8 mouse cellular contexts compared by ENCODE assay signal in genomic region chr7:141434464-141434863, GRCm38 (mm10). TPM values are rescaled to one million over a fixed set of nuclear protein-coding genes. Genes with fewer than 3 reads are reported as not detected.
A peak's percentile ranks its signal among the peaks of the same experiment; 100 is the strongest.
DNase-seq lines count a peak whose midpoint lies in the region; ATAC-seq and TF ChIP-seq lines count a peak whose summit lies in the region.

No protein-coding gene starts in this region.

- 17% methylated on average over 8 of the region's 8 CpGs for WGBS in hindbrain, embryonic 10.5 days
- 11% methylated on average over 8 of the region's 8 CpGs for WGBS in neural tube, embryonic 12.5 days

- H3K27ac ChIP-seq in CH12.LX (ENCODE audit: insufficient read depth, low read depth), result no peak overlapping the region
- H3K27ac ChIP-seq in hindbrain, embryonic 10.5 days, result peak overlapping the region; percentile 87
- H3K27ac ChIP-seq in neural tube, embryonic 12.5 days, result peak overlapping the region; percentile 57; the same call in 1 of the 2 replicates

- H3K27me3 ChIP-seq in CH12.LX (replicated peaks), result no peaks in the 10 kb centered on the region
- no peaks in the 10 kb centered on the region for H3K27me3 ChIP-seq in hindbrain, embryonic 10.5 days (ENCODE audit: insufficient read depth, poor library complexity, severe bottlenecking)
- H3K27me3 ChIP-seq in neural tube, embryonic 12.5 days (replicated peaks), result no peaks in the 10 kb centered on the region

- in situ Hi-C loops in CH12.LX (cut with MboI; ENCODE audit: low pct_ligation_motif_present, low pct_unique_long_range_greater_than_20kb, low sequenced_read_pairs), result no loop called here

- TF ChIP-seq POLR2A in CH12.LX (IDR thresholded peaks at IDR 0.05; ENCODE audit: low read depth, low read length), result no peak

- peak; percentile 88 for DNase-seq in cerebellum, adult 11-12 months
- peak; percentile 65 for DNase-seq in CH12.LX (ENCODE audit: extremely low read depth)
- peak; percentile 76 for DNase-seq in embryo, embryonic 10.5 days (ENCODE audit: low spot score)
- DNase-seq in hindbrain, embryonic 10.5 days (ENCODE audit: low spot score), result peak; percentile 54
- DNase-seq in left cerebral cortex, postnatal 4 days, result peak; percentile 44
- no peak for DNase-seq in c-Kit-positive CD71-positive TER-119-positive erythroid progenitor cells, embryonic 14.5 days (ENCODE audit: low spot score)

- peaks cover 17 to 35% of the 10 kb centered on the region in 2 experiments for H3K4me1 ChIP-seq in CH12.LX (ENCODE audit: control insufficient read depth in 1 of 2, insufficient read depth in 2 of 2)
- H3K4me1 ChIP-seq in hindbrain, embryonic 10.5 days (replicated peaks), result peaks cover 74% of the 10 kb centered on the region
- H3K4me1 ChIP-seq in neural tube, embryonic 12.5 days, result peaks cover 55% of the 10 kb centered on the region

- H3K79me2 ChIP-seq in CH12.LX (replicated peaks; ENCODE audit: control insufficient read depth, extremely low read depth, insufficient read depth, poor library complexity, severe bottlenecking), result peaks cover 12% of the 10 kb centered on the region

- peak overlapping the region; percentile 50 to 65 (median 55) for H3K4me3 ChIP-seq in CH12.LX (replicated peaks in 1 of 3; ENCODE audit: low read depth in 2 of 3, low read length in 2 of 3, poor library complexity in 1 of 3)
- H3K4me3 ChIP-seq in hindbrain, embryonic 10.5 days, result peak overlapping the region; percentile 61
- H3K4me3 ChIP-seq in neural tube, embryonic 12.5 days, result peak overlapping the region; percentile 49

- no peak for TF ChIP-seq RAD21 in CH12.LX (IDR thresholded peaks at IDR 0.05; ENCODE audit: low read depth, low read length)

- peaks cover 56 to 65% of the 10 kb centered on the region in 2 experiments for H3K36me3 ChIP-seq in CH12.LX (replicated peaks in 1 of 2; ENCODE audit: control insufficient read depth in 1 of 2, insufficient read depth in 1 of 2, low read length in 1 of 2)
- H3K36me3 ChIP-seq in hindbrain, embryonic 10.5 days, result peaks cover 52% of the 10 kb centered on the region
- peaks cover 48% of the 10 kb centered on the region for H3K36me3 ChIP-seq in neural tube, embryonic 12.5 days

- dilution Hi-C loops in CH12.LX (cut with MboI; ENCODE audit: extremely low pct_ligation_motif_present, extremely low pct_unique_long_range_greater_than_20kb, low sequenced_read_pairs), result no loop called here

- H3K9ac ChIP-seq in CH12.LX (ENCODE audit: insufficient read depth, low read depth), result peak overlapping the region; percentile 62; the same call in 1 of the 2 replicates
- peak overlapping the region; percentile 72 for H3K9ac ChIP-seq in neural tube, embryonic 12.5 days

- no peak for ATAC-seq in cerebellum, adult (ENCODE audit: insufficient number of reproducible peaks, low FRiP score, low TSS enrichment)
- 0 out of 2 replicates have a peak, but pooled peaks have one; percentile 8 for ATAC-seq in neural tube, embryonic 12.5 days (ENCODE audit: low FRiP score, low read depth)

- TF ChIP-seq EP300 in CH12.LX (IDR thresholded peaks at IDR 0.05; ENCODE audit: low read length), result no peak

- no peaks in the 10 kb centered on the region for H3K9me3 ChIP-seq in CH12.LX (replicated peaks; ENCODE audit: low read length)
- H3K9me3 ChIP-seq in hindbrain, embryonic 10.5 days, result no peaks in the 10 kb centered on the region
- no peaks in the 10 kb centered on the region for H3K9me3 ChIP-seq in neural tube, embryonic 12.5 days

- no peak for TF ChIP-seq CTCF in CH12.LX (conservative IDR thresholded peaks at IDR 0.05 in 1 of 2, IDR thresholded peaks at IDR 0.05 in 1 of 2; ENCODE audit: low read depth in 2 of 2, low read length in 2 of 2)

- intact Hi-C loops in left cerebral cortex, postnatal 4 days (cut with DNase I), result no loop called here

- H3K4me2 ChIP-seq in CH12.LX (ENCODE audit: insufficient read depth, low read depth, poor library complexity, severe bottlenecking), result peak overlapping the region; percentile 92
- H3K4me2 ChIP-seq in neural tube, embryonic 12.5 days (replicated peaks), result peak overlapping the region; percentile 87

TF ChIP-seq in CH12.LX, 34 proteins besides CTCF, POLR2A, EP300 and RAD21:
- no peak for TF ChIP-seq PAX5 (IDR thresholded peaks at IDR 0.05; ENCODE audit: low read length)
- peak; percentile 52; the same call in 1 of the 2 replicates for TF ChIP-seq NRF1 (IDR thresholded peaks at IDR 0.05; ENCODE audit: low read depth, low read length)
- TF ChIP-seq USF2 (conservative IDR thresholded peaks at IDR 0.05; ENCODE audit: low read depth, low read length), result no peak
- no peak for TF ChIP-seq JUN (IDR thresholded peaks at IDR 0.05; ENCODE audit: insufficient read depth, low read depth, low read length)
- no peak for TF ChIP-seq RCOR1 (conservative IDR thresholded peaks at IDR 0.05; ENCODE audit: low read depth, low read length)
- no peak; the same call in 1 of the 2 replicates for TF ChIP-seq MXI1 (IDR thresholded peaks at IDR 0.05; ENCODE audit: low read depth, low read length)
- peak; percentile 73 for TF ChIP-seq BHLHE40 (IDR thresholded peaks at IDR 0.05; ENCODE audit: low read depth, low read length)
TF ChIP-seq in CH12.LX: peak in this region for 2.

RNA-seq across cellular contexts. Expression of gene Slc25a22, which starts 3.2 kb away (rescaled TPM):
- total RNA-seq in CH12.LX (2012; rRNA removed) (16.1 and 20.8 TPM in 2 replicates), CH12.LX (2014; rRNA removed) (6.1 and 6.5 TPM in 2 replicates)
- polyA plus RNA-seq in CH12.LX (2012; ENCODE audit: insufficient read length, low read depth), result 31.5 and 32.1 TPM in 2 replicates
- polyA plus RNA-seq in hindbrain, embryonic 10.5 days (2016; fragmentation: Nextera tagmentation; extraction: Ambion mirVana), result 45.9 and 55.6 TPM in 2 replicates
- total RNA-seq in left cerebral cortex, postnatal 4 days (2021), result 100 to 1,000 TPM; 196 to 217 TPM
- polyA plus RNA-seq in neural tube, embryonic 12.5 days (2016; fragmentation: Nextera tagmentation; extraction: Ambion mirVana), result 57.6 and 57.7 TPM in 2 replicates

RNA-seq across cellular contexts. Expression of gene Cend1, which starts 5.2 kb away (rescaled TPM):
- total RNA-seq in CH12.LX (2012; rRNA removed) (not detected in 2 replicates), CH12.LX (2014; rRNA removed) (not detected in 2 replicates)
- not detected in 2 replicates for polyA plus RNA-seq in CH12.LX (2012; ENCODE audit: insufficient read length, low read depth)
- polyA plus RNA-seq in hindbrain, embryonic 10.5 days (2016; fragmentation: Nextera tagmentation; extraction: Ambion mirVana), result 11.5 and 21.9 TPM in 2 replicates
- total RNA-seq in left cerebral cortex, postnatal 4 days (2021), result 100 to 1,000 TPM; 111 to 122 TPM
- 44.4 and 55.1 TPM in 2 replicates for polyA plus RNA-seq in neural tube, embryonic 12.5 days (2016; fragmentation: Nextera tagmentation; extraction: Ambion mirVana)

RNA-seq across cellular contexts. Expression of gene Pidd1, which starts 9.4 kb away (rescaled TPM):
- 7.8 and 9.6 TPM in 2 replicates for total RNA-seq in CH12.LX (2012; rRNA removed)
- 5.1 and 5.8 TPM in 2 replicates for total RNA-seq in CH12.LX (2014; rRNA removed)
- polyA plus RNA-seq in CH12.LX (2012; ENCODE audit: insufficient read length, low read depth), result 21.4 and 24.9 TPM in 2 replicates
- 21.0 and 23.2 TPM in 2 replicates for polyA plus RNA-seq in hindbrain, embryonic 10.5 days (2016; fragmentation: Nextera tagmentation; extraction: Ambion mirVana)
- 1 to 10 TPM; 5.5 to 6.6 TPM for total RNA-seq in left cerebral cortex, postnatal 4 days (2021)
- 8.4 and 9.8 TPM in 2 replicates for polyA plus RNA-seq in neural tube, embryonic 12.5 days (2016; fragmentation: Nextera tagmentation; extraction: Ambion mirVana)

RNA-seq across cellular contexts. Expression of gene Rplp2, which starts 12.7 kb away (rescaled TPM):
- total RNA-seq in CH12.LX (2012; rRNA removed) (3,147 and 3,416 TPM in 2 replicates), CH12.LX (2014; rRNA removed) (791 and 892 TPM in 2 replicates)
- 2,025 and 2,969 TPM in 2 replicates for polyA plus RNA-seq in CH12.LX (2012; ENCODE audit: insufficient read length, low read depth)
- 1,010 and 1,127 TPM in 2 replicates for polyA plus RNA-seq in hindbrain, embryonic 10.5 days (2016; fragmentation: Nextera tagmentation; extraction: Ambion mirVana)
- total RNA-seq in left cerebral cortex, postnatal 4 days (2021), result 100 to 1,000 TPM; 894 to 998 TPM
- polyA plus RNA-seq in neural tube, embryonic 12.5 days (2016; fragmentation: Nextera tagmentation; extraction: Ambion mirVana), result 803 and 881 TPM in 2 replicates

RNA-seq across cellular contexts. Expression of gene Gatd1, which starts 20.5 kb away (rescaled TPM):
- total RNA-seq in CH12.LX (2012; rRNA removed), result 23.9 and 29.6 TPM in 2 replicates
- total RNA-seq in CH12.LX (2014; rRNA removed), result 26.4 and 31.4 TPM in 2 replicates
- polyA plus RNA-seq in CH12.LX (2012; ENCODE audit: insufficient read length, low read depth), result 17.6 and 21.2 TPM in 2 replicates
- polyA plus RNA-seq in hindbrain, embryonic 10.5 days (2016; fragmentation: Nextera tagmentation; extraction: Ambion mirVana), result 45.2 and 49.4 TPM in 2 replicates
- total RNA-seq in left cerebral cortex, postnatal 4 days (2021), result 10 to 100 TPM; 43.1 to 44.6 TPM
- 50.5 and 51.5 TPM in 2 replicates for polyA plus RNA-seq in neural tube, embryonic 12.5 days (2016; fragmentation: Nextera tagmentation; extraction: Ambion mirVana)

Comparison
In these comparisons a context has a peak if more than half of its experiments do, and no peak if none do; other contexts are left out.
1. RNA of gene Cend1, which starts 5.2 kb away (polyA plus RNA-seq): 44.4 to 55.1 TPM in neural tube, embryonic 12.5 days and 11.5 to 21.9 TPM in hindbrain, embryonic 10.5 days; not detected in CH12.LX; every median in the first group is over 10 times any median in the second.
2. Peak in every context shown above with its lines, with median percentiles within 50 percentile points of each other: H3K4me3 ChIP-seq.